Mouse (Mus musculus): ENCODE data around the gene Dok5. TPM values are rescaled to one million over a fixed set of nuclear protein-coding genes. Genes with fewer than 3 reads are reported as not detected.

Gene Dok5
- polyA plus RNA-seq, 1 experiment from 2014 or later, result 0.21 TPM

DNA sequence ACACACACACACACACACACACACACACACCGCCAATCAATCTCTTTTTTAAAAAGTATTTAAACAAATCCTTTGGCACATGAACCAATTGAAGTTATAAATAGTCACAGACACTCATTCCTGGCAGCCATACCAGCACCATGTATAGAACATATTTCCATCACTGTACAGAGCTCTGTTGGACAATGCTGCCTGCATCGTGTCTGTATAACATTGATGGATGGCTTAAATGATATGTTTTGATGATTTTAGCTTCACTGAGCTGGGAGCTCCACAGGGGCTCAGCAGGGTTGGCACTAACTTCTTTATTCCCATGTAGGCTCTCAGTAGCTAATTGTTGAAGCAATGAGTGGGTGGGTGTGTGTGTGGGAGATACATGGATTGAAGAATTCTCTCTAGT, 11.9 kb downstream of the Dok5 start:
- 75% methylated on average over 2 of the region's 2 CpGs for WGBS (ENCODE audit: insufficient replicate concordance)
- H3K9me3 ChIP-seq (ENCODE audit: low read length), result no peaks in the 10 kb centered on the region; the same call in 1 of the 2 replicates
- no peak overlapping the region for H3K4me3 ChIP-seq (ENCODE audit: low read depth, low read length)
- H3K4me1 ChIP-seq (ENCODE audit: insufficient read depth), result no peaks in the 10 kb centered on the region
- ATAC-seq (no peak), DNase-seq (no peak)
- H3K36me3 ChIP-seq (replicated peaks; ENCODE audit: insufficient read depth, low read length), result no peaks in the 10 kb centered on the region
- TF ChIP-seq CTCF (IDR thresholded peaks at IDR 0.05; ENCODE audit: low read depth) (no peak), EP300 (IDR thresholded peaks at IDR 0.05; ENCODE audit: low read depth) (no peak)
- no peak overlapping the region for H3K4me2 ChIP-seq (ENCODE audit: low read depth, low read length)
- H3K27me3 ChIP-seq (ENCODE audit: insufficient read depth, low read length), result no peaks in the 10 kb centered on the region
- no peak overlapping the region for H3K27ac ChIP-seq (ENCODE audit: low read depth)
- no peak overlapping the region for H3K9ac ChIP-seq (replicated peaks)

DNA sequence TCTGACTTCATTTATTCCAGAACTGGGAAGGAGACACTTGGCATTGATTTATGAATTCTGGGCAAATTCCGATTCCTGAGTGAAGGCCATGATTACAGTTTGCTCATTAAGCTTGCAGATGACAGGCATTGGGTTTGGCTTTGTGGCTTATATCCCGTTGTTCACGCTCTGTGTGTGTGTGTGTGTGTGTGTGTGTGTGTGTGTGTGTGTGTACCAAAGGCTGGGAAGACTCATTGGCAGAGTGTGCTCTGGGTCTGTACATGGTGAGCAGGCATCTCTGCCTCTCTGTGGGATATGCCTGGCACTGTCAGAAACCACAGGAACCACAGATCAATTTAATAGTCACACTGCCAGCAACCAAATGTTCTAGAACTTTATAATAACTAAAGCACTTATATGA, 17.3 kb downstream of the Dok5 start:
- Histone ChIP-seq H3K27ac (ENCODE audit: low read depth) (no peak overlapping the region), H3K36me3 (replicated peaks; ENCODE audit: insufficient read depth, low read length) (no peaks in the 10 kb centered on the region), H3K27me3 (ENCODE audit: insufficient read depth, low read length) (no peaks in the 10 kb centered on the region), H3K4me3 (ENCODE audit: low read depth, low read length) (no peak overlapping the region), H3K4me1 (ENCODE audit: insufficient read depth) (no peaks in the 10 kb centered on the region), H3K4me2 (ENCODE audit: low read depth, low read length) (no peak overlapping the region), H3K9me3 (ENCODE audit: low read length) (no peaks in the 10 kb centered on the region; the same call in 1 of the 2 replicates), H3K9ac (replicated peaks) (no peak overlapping the region)
- 72% methylated on average over 3 of the region's 3 CpGs for WGBS (ENCODE audit: insufficient replicate concordance)
- no peak for ATAC-seq
- no peak for TF ChIP-seq CTCF (IDR thresholded peaks at IDR 0.05; ENCODE audit: low read depth)
- no peak for TF ChIP-seq EP300 (IDR thresholded peaks at IDR 0.05; ENCODE audit: low read depth)
- no peak for DNase-seq

DNA sequence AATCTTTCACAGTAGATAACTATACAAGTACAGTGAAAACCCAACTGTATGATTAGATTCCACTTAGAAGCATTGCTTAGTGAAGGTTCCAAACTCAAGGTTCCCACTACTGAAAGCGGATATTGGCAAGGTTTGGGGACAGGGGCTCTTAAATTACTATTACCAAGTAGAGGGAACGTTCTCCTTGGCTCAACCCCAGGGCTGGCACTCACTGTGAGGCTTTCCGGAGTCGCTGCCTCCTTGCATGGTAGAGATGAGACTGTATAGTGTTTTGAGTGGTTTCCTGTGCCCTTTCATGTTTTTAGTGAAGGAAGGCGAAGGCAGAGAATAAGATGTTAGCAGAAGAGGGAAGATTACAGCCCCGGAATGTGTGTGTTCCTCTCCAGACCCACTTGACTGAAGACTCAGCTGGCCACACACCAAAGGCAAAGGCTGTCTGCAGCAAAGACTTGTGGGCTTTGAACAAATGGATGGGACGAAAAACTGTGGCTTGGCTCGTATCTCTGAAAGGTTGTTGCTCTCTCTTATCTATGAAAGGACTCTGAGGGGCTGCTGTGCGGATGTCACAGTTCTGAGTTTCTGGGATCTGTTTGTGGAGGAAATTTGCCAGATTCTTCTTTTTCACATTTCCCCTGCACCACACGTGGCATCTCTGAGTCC, 20.7 kb downstream of the Dok5 start:
- no peak overlapping the region for H3K9ac ChIP-seq (replicated peaks)
- no peaks in the 10 kb centered on the region for H3K27me3 ChIP-seq (ENCODE audit: insufficient read depth, low read length)
- H3K36me3 ChIP-seq (replicated peaks; ENCODE audit: insufficient read depth, low read length), result no peaks in the 10 kb centered on the region
- H3K27ac ChIP-seq (ENCODE audit: low read depth), result no peak overlapping the region
- no peaks in the 10 kb centered on the region for H3K9me3 ChIP-seq (ENCODE audit: low read length)
- no peak for TF ChIP-seq EP300 (IDR thresholded peaks at IDR 0.05; ENCODE audit: low read depth)
- no peak for TF ChIP-seq CTCF (IDR thresholded peaks at IDR 0.05; ENCODE audit: low read depth)
- ATAC-seq (no peak), DNase-seq (no peak)
- 49% methylated on average over 10 of the region's 10 CpGs for WGBS (ENCODE audit: insufficient replicate concordance)
- no peak overlapping the region for H3K4me2 ChIP-seq (ENCODE audit: low read depth, low read length)
- no peaks in the 10 kb centered on the region for H3K4me1 ChIP-seq (ENCODE audit: insufficient read depth)
- no peak overlapping the region for H3K4me3 ChIP-seq (ENCODE audit: low read depth, low read length)

DNA sequence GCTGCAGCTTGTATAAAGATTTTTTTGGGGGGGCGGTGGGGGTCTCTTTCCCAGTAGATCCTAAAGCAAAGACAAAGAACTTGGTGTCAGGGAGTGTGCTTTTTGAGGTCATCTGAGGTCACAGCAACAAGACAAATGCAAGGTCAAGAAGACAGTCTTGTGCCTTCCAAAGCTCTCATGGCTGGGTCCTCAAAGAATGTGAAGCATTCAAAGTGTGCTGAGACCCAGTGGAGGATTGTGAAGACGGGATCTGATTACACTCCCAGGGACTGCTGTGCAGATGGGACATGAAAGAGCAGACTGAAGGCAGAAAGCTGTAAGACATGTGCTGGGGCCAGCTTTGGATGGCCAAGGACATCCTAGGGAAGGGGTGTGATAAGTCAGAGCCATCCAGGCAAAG, 24.2 kb downstream of the Dok5 start:
- Histone ChIP-seq H3K27me3 (ENCODE audit: insufficient read depth, low read length) (no peaks in the 10 kb centered on the region), H3K4me3 (ENCODE audit: low read depth, low read length) (no peak overlapping the region), H3K9me3 (ENCODE audit: low read length) (no peaks in the 10 kb centered on the region), H3K27ac (ENCODE audit: low read depth) (no peak overlapping the region), H3K36me3 (replicated peaks; ENCODE audit: insufficient read depth, low read length) (no peaks in the 10 kb centered on the region), H3K9ac (replicated peaks) (no peak overlapping the region), H3K4me1 (ENCODE audit: insufficient read depth) (no peaks in the 10 kb centered on the region), H3K4me2 (ENCODE audit: low read depth, low read length) (no peak overlapping the region)
- no peak for TF ChIP-seq CTCF (IDR thresholded peaks at IDR 0.05; ENCODE audit: low read depth)
- no peak for DNase-seq
- WGBS (ENCODE audit: insufficient replicate concordance), result 57% methylated on average over 2 of the region's 2 CpGs
- no peak for ATAC-seq

GRCm38 (mm10) chr2:170756667-170757066, 25.1 kb downstream of the Dok5 start:
- TF ChIP-seq EP300 (IDR thresholded peaks at IDR 0.05; ENCODE audit: low read depth), result no peak
- TF ChIP-seq CTCF (IDR thresholded peaks at IDR 0.05; ENCODE audit: low read depth), result no peak
- no peak overlapping the region for H3K27ac ChIP-seq (ENCODE audit: low read depth)
- no peaks in the 10 kb centered on the region for H3K27me3 ChIP-seq (ENCODE audit: insufficient read depth, low read length)
- H3K36me3 ChIP-seq (replicated peaks; ENCODE audit: insufficient read depth, low read length), result no peaks in the 10 kb centered on the region
- no peak overlapping the region for H3K9ac ChIP-seq (replicated peaks)
- H3K4me1 ChIP-seq (ENCODE audit: insufficient read depth), result no peaks in the 10 kb centered on the region
- DNase-seq, result no peak
- H3K4me2 ChIP-seq (ENCODE audit: low read depth, low read length), result no peak overlapping the region
- WGBS (ENCODE audit: insufficient replicate concordance), result 73% methylated on average over 7 of the region's 7 CpGs
- no peak overlapping the region for H3K4me3 ChIP-seq (ENCODE audit: low read depth, low read length)
- no peak for ATAC-seq
- no peaks in the 10 kb centered on the region for H3K9me3 ChIP-seq (ENCODE audit: low read length)

GRCm38 (mm10) chr2:170757228-170757875, 25.7 kb downstream of the Dok5 start:
- Histone ChIP-seq H3K4me2 (ENCODE audit: low read depth, low read length) (no peak overlapping the region), H3K4me3 (ENCODE audit: low read depth, low read length) (no peak overlapping the region), H3K27ac (ENCODE audit: low read depth) (no peak overlapping the region), H3K9me3 (ENCODE audit: low read length) (no peaks in the 10 kb centered on the region), H3K36me3 (replicated peaks; ENCODE audit: insufficient read depth, low read length) (no peaks in the 10 kb centered on the region), H3K9ac (replicated peaks) (no peak overlapping the region), H3K27me3 (ENCODE audit: insufficient read depth, low read length) (no peaks in the 10 kb centered on the region), H3K4me1 (ENCODE audit: insufficient read depth) (no peaks in the 10 kb centered on the region)
- DNase-seq, result no peak
- WGBS (ENCODE audit: insufficient replicate concordance), result 50% methylated on average over 14 of the region's 14 CpGs
- TF ChIP-seq EP300 (IDR thresholded peaks at IDR 0.05; ENCODE audit: low read depth), result no peak
- no peak for TF ChIP-seq CTCF (IDR thresholded peaks at IDR 0.05; ENCODE audit: low read depth)
- ATAC-seq, result no peak
